Mouse (Mus musculus) neutrophil, adult 59 days (primary cell): ENCODE results near the gene Tspan1. TPM values are rescaled to one million over a fixed set of nuclear protein-coding genes. Genes with fewer than 3 reads are reported as not detected.

Source experiments
- total RNA-seq, 2 experiments: library from RNA; stranded (reverse); gene quantifications; 1 replicate in 1 of 2; 2 replicates in 1 of 2; pipeline ENCODE4 v1.2.4; 2023

Gene Tspan1
- total RNA-seq = not detected

DNA sequence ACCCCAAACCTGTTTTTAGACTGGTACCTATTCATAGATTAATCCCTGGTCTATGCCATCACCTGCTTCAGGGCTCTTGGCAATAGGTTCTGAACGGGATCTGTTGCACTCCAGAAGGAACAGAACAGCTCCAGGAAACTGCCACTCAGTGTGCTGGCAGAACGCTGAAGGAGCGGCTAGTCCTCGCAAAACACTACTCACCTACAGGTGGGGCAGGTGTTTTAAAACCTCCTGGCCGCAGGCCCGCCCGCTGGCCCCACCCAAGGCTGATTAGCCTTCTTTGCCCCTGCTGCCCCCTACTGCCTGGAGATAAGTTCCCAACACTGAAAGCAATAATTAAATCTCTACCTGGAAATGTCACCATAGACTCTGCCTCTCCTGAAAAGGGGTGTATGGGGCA lies at the start of gene Tspan1:
Gene Tspan1, minus strand, starts transcription at position 198 of the 400 bp plus-strand sequence.

DNA sequence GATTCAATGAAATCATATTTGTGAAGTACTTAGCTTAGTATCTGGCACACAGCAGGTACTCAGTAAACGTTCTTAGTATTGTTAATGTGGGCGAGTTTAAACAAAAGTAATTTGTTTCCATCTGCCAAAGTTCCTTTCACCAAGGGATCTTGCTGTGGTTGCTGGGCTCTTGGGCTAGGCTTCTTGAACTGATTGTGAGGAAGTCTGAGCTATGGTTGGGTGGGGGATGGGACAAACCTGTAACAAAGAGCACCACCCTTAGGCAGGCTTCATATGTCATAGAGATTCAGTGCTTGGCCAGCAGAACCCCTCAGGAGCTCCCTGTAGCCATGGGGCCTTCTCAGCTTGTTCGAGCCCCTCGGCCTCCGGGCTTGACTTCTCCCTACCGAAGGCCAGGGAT lies 5.7 kb upstream of the Tspan1 start, which contains the start of the genes 1700042G07Rik and Gm49337:
Gene 1700042G07Rik, plus strand, starts transcription at position 301 of the 400 bp plus-strand sequence.
Gene Gm49337, plus strand, starts transcription at position 313 of the 400 bp plus-strand sequence.

DNA sequence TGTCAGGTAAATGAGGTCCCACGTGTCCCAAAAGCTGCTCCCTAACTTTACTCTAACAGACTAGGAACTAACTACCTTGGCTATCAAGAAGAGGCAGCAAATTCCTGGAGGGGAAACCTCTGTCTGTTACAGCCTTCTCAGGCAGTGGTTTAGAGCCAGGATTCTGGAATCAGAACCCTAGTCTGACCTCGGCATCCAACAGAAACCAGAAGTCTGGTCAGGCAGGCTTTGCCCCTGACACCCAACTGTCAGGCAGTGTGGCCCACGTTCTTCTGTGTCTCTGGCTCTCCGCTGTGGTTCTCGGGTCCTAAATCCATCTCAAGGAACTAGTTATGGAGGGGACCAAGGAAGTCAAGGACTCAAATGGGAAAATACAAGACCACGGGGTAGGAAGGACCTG lies 16.2 kb downstream of the Tspan1 start, which contains the start of gene Lurap1:
Gene Lurap1, minus strand, starts transcription at position 101 of the 400 bp plus-strand sequence.

DNA sequence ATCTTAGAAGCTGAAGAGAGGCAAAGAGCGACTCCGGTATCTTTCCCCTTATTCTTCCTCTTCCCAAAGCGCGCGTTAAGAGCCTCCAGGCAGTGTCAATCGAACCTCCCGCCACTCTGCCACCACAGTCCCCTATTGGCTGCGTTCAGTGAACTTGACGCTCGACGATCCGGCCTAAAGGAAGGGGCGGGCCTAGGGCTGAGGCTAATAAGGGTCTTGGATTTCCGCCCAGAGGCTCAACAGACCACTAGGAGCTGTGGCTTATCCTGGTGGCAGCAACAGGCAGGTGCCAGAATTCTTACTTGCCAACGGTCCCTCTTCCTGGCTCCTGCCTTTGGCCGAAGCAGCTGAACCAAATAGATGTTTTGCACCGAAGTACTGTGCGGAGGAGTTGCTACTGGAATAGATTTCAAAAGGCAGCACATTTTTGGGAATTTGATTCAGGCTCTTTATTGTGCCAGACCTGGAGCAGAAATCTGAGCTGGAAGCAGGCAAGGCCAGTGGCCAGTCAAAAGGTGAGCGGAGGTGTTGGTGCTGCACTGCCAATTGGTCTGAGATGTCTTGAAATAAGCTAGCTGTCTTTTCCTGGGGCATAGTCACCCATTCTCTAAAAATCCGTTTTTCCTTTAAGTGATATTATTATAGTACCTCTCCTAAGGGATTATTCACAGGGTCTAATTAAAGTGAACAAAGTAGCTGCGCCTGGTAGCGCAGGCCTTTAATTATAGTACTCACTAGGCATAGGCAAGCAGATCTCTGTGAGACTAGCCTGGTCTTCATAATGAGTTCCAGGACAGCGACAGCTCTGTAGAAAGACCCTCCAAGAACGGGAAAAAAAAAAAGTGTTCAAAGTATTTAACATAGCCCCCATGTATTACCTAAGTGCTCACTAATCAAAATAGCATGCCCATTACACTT lies 43.5 kb downstream of the Tspan1 start, which contains the start of the genes Rad54l and Pomgnt1:
Gene Rad54l, minus strand, starts transcription at position 89 of the 918 bp plus-strand sequence.
Gene Pomgnt1, plus strand, starts transcription at position 239 of the 918 bp plus-strand sequence.

Other genes with a start within 250 kb of the Tspan1 start
- not detected for gene Dmbx1, start 227.7 kb downstream of the Tspan1 start, total RNA-seq
- gene Faah, start 149.7 kb downstream of the Tspan1 start, total RNA-seq = 1 to 10 TPM; 1.1 to 1.4 TPM
- gene Nsun4, start 113.7 kb downstream of the Tspan1 start, total RNA-seq = 1 to 10 TPM; 7.0 to 8.9 TPM
- 100 to 1,000 TPM; 201 to 227 TPM for gene Uqcrh, start 92.5 kb downstream of the Tspan1 start, total RNA-seq
- gene Lrrc41, start 92.3 kb downstream of the Tspan1 start, total RNA-seq = 10 to 100 TPM; 18.4 to 22.5 TPM
- gene Rad54l, start 43.9 kb downstream of the Tspan1 start, total RNA-seq = 10 to 100 TPM; 16.7 to 20.1 TPM
- gene Pomgnt1, start 43.8 kb downstream of the Tspan1 start, total RNA-seq = 1 to 10 TPM; 8.4 to 8.7 TPM
- under 1 TPM in 1 of 2 experiments, not detected in 1; 0.09 TPM for gene Lurap1, start 16.3 kb downstream of the Tspan1 start, total RNA-seq
- not detected for gene 1700042G07Rik, start 5.8 kb upstream of the Tspan1 start, total RNA-seq
- gene Gm49337, start 5.8 kb upstream of the Tspan1 start, total RNA-seq = not detected
- gene Pik3r3, start 54.0 kb upstream of the Tspan1 start, total RNA-seq = under 1 TPM; 0.13 to 0.58 TPM